Mouse (Mus musculus) T-helper 1 cell (primary cell): ENCODE results near the gene Fbxo40.

Experiments used
- in situ Hi-C: fragments of 300-600 bp; cut with MboI, MseI; formaldehyde crosslinking; loops from one replicate; pipeline ENCODE4 v1.15.1; 2025; ENCODE audit warnings: high pct_unique_total_duplicates

Fbxo40 gene

DNA sequence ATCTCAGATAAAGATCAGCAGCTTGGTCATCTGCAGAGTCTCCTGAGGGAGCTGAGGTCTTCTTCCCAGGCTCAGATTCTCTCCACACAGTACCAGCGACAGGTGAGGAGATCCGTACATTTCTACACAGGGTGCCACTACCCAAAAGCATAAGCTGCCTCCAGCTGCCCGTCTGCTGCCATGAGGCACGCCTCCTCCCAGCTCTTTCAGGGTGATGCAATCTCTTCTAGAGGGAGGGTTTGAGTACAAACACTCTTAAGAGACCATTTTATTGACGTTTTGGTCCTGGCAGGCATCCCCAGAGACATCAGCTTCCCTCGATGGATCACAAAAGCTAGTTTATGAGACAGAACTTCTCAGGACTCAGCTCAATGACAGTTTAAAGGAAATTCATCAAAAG is 64.5 kb downstream of the Fbxo40 start:
- in situ Hi-C loops = loop anchor here (25.0 kb wide), 1 partner anchor 612 kb away; the partner anchor contains the start of genes Gtf2e1 and Rabl3

DNA sequence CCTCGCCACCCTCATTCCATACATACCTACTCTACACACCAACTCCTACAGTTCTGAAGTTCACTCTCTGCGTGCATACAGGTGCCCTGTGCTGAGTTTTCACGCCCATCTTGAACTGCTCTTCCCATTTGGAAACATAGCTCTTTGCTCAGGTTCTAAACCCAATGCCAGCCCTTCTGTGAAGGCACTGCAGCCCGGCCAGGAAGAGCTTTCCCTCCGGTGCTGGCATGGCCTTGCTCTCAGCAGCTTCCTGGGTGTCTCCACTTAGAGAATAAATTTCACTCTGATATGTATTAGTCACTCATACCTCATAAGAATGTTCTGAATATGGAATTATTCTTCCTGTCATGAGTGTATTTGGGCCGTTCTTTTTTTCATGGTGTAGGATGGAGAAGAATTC is 64.9 kb downstream of the Fbxo40 start:
- in situ Hi-C loops = loop anchor here (25.0 kb wide), 1 partner anchor 612 kb away; the partner anchor contains the start of genes Gtf2e1 and Rabl3

DNA sequence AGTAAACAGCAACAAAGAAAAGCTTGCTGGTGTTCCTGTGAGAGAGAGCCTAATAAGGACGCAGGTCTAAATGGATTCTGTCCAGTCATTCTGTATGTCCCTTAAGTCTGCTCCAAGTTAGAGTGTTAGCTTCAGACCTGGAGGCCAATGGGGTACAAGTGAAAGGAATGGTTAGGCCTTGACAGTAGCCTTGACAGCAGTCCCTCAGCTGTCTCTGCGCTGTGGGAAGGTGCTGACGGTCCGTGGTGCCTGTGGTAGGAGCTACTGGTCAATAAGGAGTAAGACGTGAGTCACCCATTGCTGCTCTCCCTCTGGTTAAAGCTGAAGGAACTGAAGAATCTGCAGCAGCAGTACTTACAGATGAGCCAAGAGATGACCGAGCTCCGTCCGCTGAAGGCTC is 66.0 kb downstream of the Fbxo40 start:
- in situ Hi-C loops = no loop called here

DNA sequence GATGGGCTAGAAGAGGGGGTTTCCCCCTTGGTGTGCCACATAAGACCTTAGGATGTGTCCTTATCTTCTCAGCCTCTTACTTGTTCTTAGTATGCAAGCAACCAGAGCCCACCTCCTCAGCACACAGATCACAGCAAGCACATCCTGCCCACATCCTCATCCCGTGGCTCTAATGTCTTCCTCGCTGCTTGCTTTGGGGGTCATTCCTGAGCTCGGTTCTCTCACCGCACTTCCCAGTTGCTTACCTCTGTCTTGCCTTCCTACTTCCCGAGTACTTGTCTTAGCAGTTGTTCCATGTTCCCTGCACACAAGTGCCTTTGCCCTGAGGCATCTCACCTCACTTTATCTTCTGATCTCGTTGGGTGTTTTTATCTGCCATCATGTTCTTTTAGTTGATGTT is 68.3 kb downstream of the Fbxo40 start:
- in situ Hi-C loops = no loop called here

DNA sequence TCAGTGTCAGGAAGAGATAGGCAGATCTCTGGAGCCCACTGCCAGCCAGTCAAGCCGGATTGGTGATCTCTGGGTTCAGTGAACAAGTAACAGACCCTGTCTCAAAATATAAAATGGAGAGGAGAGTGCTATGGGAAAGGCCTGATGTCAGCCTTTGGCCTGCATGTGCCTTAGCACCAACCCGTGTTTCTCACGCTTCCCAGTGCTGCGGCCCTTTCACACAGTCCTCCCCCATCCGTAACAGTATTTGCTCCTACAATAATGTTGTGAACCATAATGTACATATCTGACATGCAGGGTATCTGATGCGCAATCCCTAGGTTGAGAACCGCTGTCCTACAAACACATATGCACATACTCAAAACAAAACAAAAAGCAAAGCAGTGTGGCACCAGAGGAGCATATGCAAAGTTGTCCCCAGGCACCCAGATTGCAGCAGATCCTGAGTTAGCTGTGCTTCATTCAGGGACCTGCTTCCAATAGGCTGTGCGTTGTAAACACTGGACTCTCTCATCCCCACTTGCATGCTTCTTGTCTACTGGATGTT is 69.1 kb downstream of the Fbxo40 start:
- in situ Hi-C loops = no loop called here

DNA sequence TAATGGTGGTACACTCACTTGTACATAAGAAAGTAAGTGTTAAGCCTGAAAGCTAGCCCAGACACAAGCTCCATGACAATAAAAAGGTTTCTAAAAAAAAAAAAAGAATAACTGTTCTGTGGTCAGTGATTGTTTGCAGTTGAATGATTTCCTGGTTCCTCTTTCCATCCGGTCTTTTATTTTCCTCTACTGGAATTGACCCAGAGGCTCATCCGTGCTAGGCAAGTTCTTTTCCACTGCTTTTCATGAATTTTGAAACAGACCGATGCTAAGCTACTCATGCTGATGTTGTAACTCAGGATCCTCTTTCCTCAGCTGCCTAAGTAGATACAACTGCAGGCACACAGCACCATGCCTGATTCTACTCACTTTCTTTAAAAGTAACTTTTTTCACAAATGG is 69.9 kb downstream of the Fbxo40 start:
- in situ Hi-C loops = no loop called here

DNA sequence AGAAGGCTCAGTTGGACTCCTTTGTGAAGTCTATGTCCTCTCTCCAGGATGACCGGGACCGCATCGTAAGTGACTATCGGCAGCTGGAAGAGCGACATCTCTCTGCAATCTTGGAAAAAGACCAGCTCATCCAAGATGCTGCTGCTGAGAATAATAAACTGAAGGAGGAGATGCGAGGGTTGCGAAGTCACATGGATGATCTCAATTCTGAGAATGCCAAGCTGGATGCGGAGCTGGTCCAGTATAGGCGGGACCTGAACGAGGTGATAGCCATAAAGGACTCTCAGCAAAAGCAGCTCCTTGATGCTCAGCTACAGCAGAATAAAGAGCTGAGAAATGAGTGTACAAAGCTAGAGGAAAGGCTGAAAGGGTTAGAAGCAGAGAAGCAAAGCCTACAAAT is 71.8 kb downstream of the Fbxo40 start:
- in situ Hi-C loops = no loop called here

DNA sequence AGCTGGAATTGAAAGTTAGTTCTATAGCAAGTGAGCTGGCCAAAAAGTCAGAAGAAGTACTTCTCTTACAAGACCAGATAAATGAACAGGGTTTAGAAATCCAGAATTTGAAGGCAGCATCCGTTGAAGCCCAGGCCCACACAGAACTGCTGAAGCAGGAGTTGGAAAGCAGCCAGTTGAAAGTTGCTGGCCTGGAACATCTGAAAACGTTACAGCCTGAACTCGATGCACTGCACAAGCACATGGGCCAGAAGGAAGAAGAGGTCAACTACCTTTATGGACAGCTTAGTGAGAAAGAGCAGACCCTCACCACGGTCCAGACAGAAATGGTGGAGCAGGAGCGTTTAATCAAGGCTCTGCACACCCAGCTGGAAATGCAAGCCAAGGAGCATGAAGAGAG is 76.1 kb downstream of the Fbxo40 start:
- in situ Hi-C loops = no loop called here
